Mouse (Mus musculus) adrenal gland, postnatal 14 days (tissue): ENCODE measurements around the gene Gm21409. TPM values are rescaled to one million over a fixed set of nuclear protein-coding genes. Genes with fewer than 3 reads are reported as not detected.
"Not testable (repeated sequence)": the region's sequence is repeated elsewhere in the genome, so short reads cannot be mapped to it uniquely, and the experiment has no call there.

Experiments used
- DNase-seq: peaks from one replicate; pipeline ENCODE4 v3.0.0; 2021; ENCODE audit warnings: mixed read lengths
- long read RNA-seq, 2 experiments: library from polyadenylated mRNA; stranded (forward); transcript quantifications; one replicate each; pipeline ENCODE4 v2.0.0; 2021
- total RNA-seq: library from RNA; stranded (reverse); gene quantifications from 2 replicates; pipeline ENCODE4 v1.2.3, GENCODE M21; 2021

Gene Gm21409
- not detected in 2 replicates for total RNA-seq
- long read RNA-seq, experiment 1 = 0 reads
- long read RNA-seq, experiment 2 = 0 reads

DNA sequence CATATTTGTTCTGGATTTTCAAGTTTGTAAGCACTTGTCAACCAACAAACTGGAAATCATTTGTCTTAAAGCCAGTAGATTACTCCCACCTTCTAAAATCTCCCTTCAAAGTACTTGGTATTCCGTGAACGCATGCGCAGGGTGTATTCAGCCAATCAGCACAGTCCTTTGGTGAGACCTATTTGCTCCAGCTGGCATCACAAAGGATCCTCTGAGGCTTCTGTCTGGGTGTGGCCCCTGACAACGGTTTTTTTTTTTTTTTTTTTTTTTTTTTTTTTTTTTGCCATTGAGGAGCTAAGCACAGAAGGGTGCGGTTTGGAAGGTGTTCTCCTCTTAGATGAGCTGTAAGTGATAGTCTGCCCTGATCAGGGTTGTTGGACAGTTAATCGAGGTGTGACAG is at the start of gene Gm21409:
Gm21409 (plus strand) TSS at position 301 of the 400 bp plus-strand sequence.
- not testable (repeated sequence) for DNase-seq

Other genes starting within 250 kb of the Gm21409 start
- not detected in 2 replicates for gene Gm21394, start 181.8 kb upstream of the Gm21409 start, total RNA-seq